Mouse (Mus musculus) limb, embryonic 13.5 days (tissue): ENCODE results near the gene Cflar. TPM values are rescaled to one million over a fixed set of nuclear protein-coding genes. Genes with fewer than 3 reads are reported as not detected.

Experiments
- ATAC-seq: fragments of 200-750 bp; cut with Nextera tagmentation; 2 replicates; pipeline ENCODE4 v1.8.0; 2017; ENCODE audit warnings: low read depth, moderate number of reproducible peaks, moderate TSS enrichment; ENCODE audit not compliant: low FRiP score
- H3K27ac ChIP-seq: fragments of 300-500 bp; sonication (generic); 2 replicates; pipeline ENCODE4 v1.5.1; 2015; ENCODE audit warnings: inconsistent platforms, mild to moderate bottlenecking, moderate library complexity
- H3K27me3 ChIP-seq: fragments of 300-500 bp; sonication (generic); 2 replicates; pipeline ENCODE4 v1.6.1; 2015; ENCODE audit warnings: mild to moderate bottlenecking, inconsistent platforms
- H3K36me3 ChIP-seq: fragments of 300-500 bp; sonication (generic); 2 replicates; pipeline ENCODE4 v1.6.1; 2015; ENCODE audit warnings: inconsistent platforms, mild to moderate bottlenecking, moderate library complexity
- H3K4me1 ChIP-seq: fragments of 300-500 bp; sonication (generic); 2 replicates; pipeline ENCODE4 v1.6.1; 2015; ENCODE audit warnings: inconsistent platforms
- H3K4me2 ChIP-seq: fragments of 300-500 bp; sonication (generic); replicated peaks from 2 replicates; pipeline ENCODE4 v1.6.1; 2015; ENCODE audit warnings: inconsistent platforms, mild to moderate bottlenecking, moderate library complexity
- H3K4me3 ChIP-seq: fragments of 300-500 bp; sonication (generic); 2 replicates; pipeline ENCODE4 v1.5.1; 2015; ENCODE audit warnings: moderate library complexity, mild to moderate bottlenecking, inconsistent platforms
- H3K9ac ChIP-seq: fragments of 300-500 bp; sonication (generic); 2 replicates; pipeline ENCODE4 v1.6.1; 2015; ENCODE audit warnings: mild to moderate bottlenecking, inconsistent platforms
- H3K9me3 ChIP-seq: fragments of 300-500 bp; sonication (generic); 2 replicates; pipeline ENCODE4 v1.6.1; 2016; ENCODE audit warnings: inconsistent platforms
- WGBS: fragments of 180-500 bp; shearing (Covaris S2); methylation state at CpG from one replicate; pipeline ENCODE4 v1.1.7; 2015; 5-methylcytosine and 5-hydroxymethylcytosine counted together
- polyA plus RNA-seq: library from polyadenylated mRNA; unstranded; fragments of >200 nt; fragmentation: Nextera tagmentation; extraction: Ambion mirVana; gene quantifications from 2 replicates; pipeline ENCODE4 v1.2.1, GENCODE M21; 2015

The Cflar gene
- polyA plus RNA-seq, 1 experiment from 2014 or later: 35.3 TPM

- Histone ChIP-seq H3K4me3 (peak overlapping the region; percentile 74), H3K9ac (peak overlapping the region; percentile 84), H3K9me3 (no peaks in the 10 kb centered on the region), H3K4me2 (peak overlapping the region; percentile 75), H3K4me1 (peaks cover 32% of the 10 kb centered on the region), H3K27ac (peak overlapping the region; percentile 92), H3K36me3 (peaks cover 26% of the 10 kb centered on the region), H3K27me3 (no peaks in the 10 kb centered on the region)
- ATAC-seq: no peak
- WGBS: 47% methylated on average over 4 of the region's 4 CpGs
Measured at GRCm38 (mm10) chr1:58713893-58714231, 2.6 kb downstream of the Cflar start.

GRCm38 (mm10) chr1:58714361-58714760, 3.1 kb downstream of the Cflar start:
- H3K27ac ChIP-seq: peak overlapping the region; percentile 92; the same call in 1 of the 2 replicates
- H3K4me2 ChIP-seq: peak overlapping the region; percentile 75
- peak overlapping the region; percentile 84 for H3K9ac ChIP-seq
- peaks cover 31% of the 10 kb centered on the region for H3K36me3 ChIP-seq
- H3K9me3 ChIP-seq: no peaks in the 10 kb centered on the region
- whole genome bisulfite sequencing: 68% methylated on average over 1 of the region's 1 CpGs
- ATAC-seq: no peak
- H3K4me1 ChIP-seq: peaks cover 32% of the 10 kb centered on the region
- H3K4me3 ChIP-seq: peak overlapping the region; percentile 74
- no peaks in the 10 kb centered on the region for H3K27me3 ChIP-seq

DNA sequence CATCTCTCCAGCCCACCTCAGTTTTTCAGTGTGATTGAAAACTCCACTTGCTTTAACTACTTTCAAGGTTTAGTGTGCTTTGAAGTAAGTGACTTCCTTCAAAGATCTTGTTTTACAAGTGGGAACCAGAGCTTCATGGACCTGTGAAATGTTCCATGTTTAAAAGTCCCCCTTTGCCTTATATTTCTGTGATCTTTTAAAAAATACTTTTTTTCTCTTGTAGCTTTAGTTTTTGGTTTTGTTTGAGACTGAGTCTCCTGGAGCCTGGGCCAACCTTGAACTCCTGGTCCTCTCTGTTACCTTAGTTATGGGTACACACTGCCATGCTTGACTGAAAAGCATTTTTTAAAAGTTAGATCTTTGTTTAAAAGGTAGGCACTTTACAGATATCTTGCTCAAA, 4.2 kb downstream of the Cflar start:
- Histone ChIP-seq H3K4me3 (0 out of 2 replicates have a peak overlapping the region, but pooled peaks have one; percentile 74), H3K9ac (no peak overlapping the region), H3K27ac (no peak overlapping the region; the same call in 1 of the 2 replicates), H3K27me3 (no peaks in the 10 kb centered on the region), H3K9me3 (no peaks in the 10 kb centered on the region), H3K4me2 (peak overlapping the region; percentile 75), H3K4me1 (peaks cover 31% of the 10 kb centered on the region), H3K36me3 (peaks cover 38% of the 10 kb centered on the region)
- no peak for ATAC-seq

GRCm38 (mm10) chr1:58716162-58716882, 5.0 kb downstream of the Cflar start:
- Histone ChIP-seq H3K27me3 (no peaks in the 10 kb centered on the region), H3K4me1 (peaks cover 29% of the 10 kb centered on the region), H3K9ac (no peak overlapping the region), H3K36me3 (peaks cover 38% of the 10 kb centered on the region), H3K4me3 (peak overlapping the region; percentile 0; the same call in 1 of the 2 replicates), H3K27ac (0 out of 2 replicates have a peak overlapping the region, but pooled peaks have one; percentile 11), H3K9me3 (no peaks in the 10 kb centered on the region), H3K4me2 (peak overlapping the region; percentile 75)
- WGBS: 38% methylated on average over 7 of the region's 7 CpGs
- ATAC-seq: no peak

DNA sequence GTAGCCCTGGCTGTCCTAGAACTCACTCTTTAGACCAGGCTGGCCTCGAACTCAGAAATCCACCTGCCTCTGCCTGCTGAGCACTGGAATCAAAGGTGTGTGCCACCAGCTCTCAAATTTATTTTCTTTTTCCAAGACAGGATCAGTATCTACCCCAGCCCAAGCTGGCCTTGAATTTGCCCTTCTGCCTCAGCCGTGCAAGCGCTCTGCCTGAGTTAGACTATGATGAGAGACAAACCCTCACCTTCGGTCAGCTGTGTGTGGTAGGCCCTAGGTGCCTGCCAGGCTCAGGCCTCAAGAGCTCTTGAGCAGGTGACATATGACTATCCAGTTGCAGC, 5.5 kb downstream of the Cflar start:
- Histone ChIP-seq H3K4me2 (no peak overlapping the region), H3K9ac (no peak overlapping the region), H3K27ac (no peak overlapping the region), H3K4me1 (peaks cover 29% of the 10 kb centered on the region), H3K36me3 (peaks cover 43% of the 10 kb centered on the region), H3K9me3 (no peaks in the 10 kb centered on the region), H3K27me3 (no peaks in the 10 kb centered on the region), H3K4me3 (no peak overlapping the region)
- WGBS: 95% methylated on average over 4 of the region's 4 CpGs
- no peak for ATAC-seq

DNA sequence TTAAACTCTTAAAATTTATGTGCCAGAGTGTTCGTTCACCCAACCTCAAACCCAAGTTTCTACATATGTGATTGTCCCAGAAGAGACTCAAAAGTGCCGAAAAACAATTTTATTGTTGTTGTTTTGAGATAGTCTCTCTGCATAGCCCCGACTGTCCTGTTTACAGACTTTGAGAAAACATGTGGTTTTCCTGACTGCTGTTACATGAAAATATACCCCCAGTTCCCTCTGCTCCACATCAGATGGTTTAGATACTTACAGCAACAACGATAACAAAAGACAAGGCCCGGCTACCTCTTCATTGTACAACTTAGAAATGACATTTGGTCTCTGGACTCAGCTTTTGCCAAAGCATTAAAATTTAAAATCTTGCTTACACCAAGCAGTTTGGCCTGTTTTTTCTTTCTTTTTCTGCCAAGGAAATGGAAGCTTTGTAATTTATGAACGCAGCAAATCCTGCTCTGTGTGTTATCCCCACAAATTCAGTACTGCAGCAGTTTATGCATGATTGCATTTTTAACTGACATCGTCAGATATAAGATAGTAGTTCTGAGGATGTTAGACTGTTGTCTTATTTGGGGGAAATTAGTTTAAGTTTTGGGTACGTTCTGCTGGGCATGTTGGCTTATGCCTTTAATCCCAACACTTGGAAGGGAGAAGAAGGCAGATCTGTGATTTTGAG, 6.4 kb downstream of the Cflar start:
- 93% methylated on average over 8 of the region's 8 CpGs for WGBS
- no peak for ATAC-seq
- peaks cover 50% of the 10 kb centered on the region for H3K36me3 ChIP-seq

GRCm38 (mm10) chr1:58719356-58719945, 8.1 kb downstream of the Cflar start:
- H3K4me2 ChIP-seq: no peak overlapping the region
- H3K9me3 ChIP-seq: no peaks in the 10 kb centered on the region
- no peak overlapping the region for H3K27ac ChIP-seq
- H3K36me3 ChIP-seq: peaks cover 50% of the 10 kb centered on the region
- peaks cover 34% of the 10 kb centered on the region for H3K4me1 ChIP-seq
- H3K4me3 ChIP-seq: no peak overlapping the region
- 89% methylated on average over 7 of the region's 7 CpGs for WGBS
- ATAC-seq: no peak
- no peak overlapping the region for H3K9ac ChIP-seq
- H3K27me3 ChIP-seq: no peaks in the 10 kb centered on the region

More for the DNA sequence above, 6.4 kb downstream of the Cflar start:
- Histone ChIP-seq H3K4me2 (no peak overlapping the region), H3K27me3 (no peaks in the 10 kb centered on the region), H3K4me1 (peaks cover 29% of the 10 kb centered on the region), H3K9me3 (no peaks in the 10 kb centered on the region), H3K9ac (no peak overlapping the region), H3K27ac (no peak overlapping the region), H3K4me3 (no peak overlapping the region)

GRCm38 (mm10) chr1:58720090-58720489, 8.8 kb downstream of the Cflar start:
- Histone ChIP-seq H3K27ac (no peak overlapping the region), H3K9ac (no peak overlapping the region), H3K4me2 (no peak overlapping the region), H3K36me3 (peaks cover 47% of the 10 kb centered on the region), H3K4me1 (peaks cover 28% of the 10 kb centered on the region), H3K27me3 (no peaks in the 10 kb centered on the region), H3K9me3 (no peaks in the 10 kb centered on the region), H3K4me3 (no peak overlapping the region)
- ATAC-seq: no peak
- 89% methylated on average over 8 of the region's 8 CpGs for WGBS

DNA sequence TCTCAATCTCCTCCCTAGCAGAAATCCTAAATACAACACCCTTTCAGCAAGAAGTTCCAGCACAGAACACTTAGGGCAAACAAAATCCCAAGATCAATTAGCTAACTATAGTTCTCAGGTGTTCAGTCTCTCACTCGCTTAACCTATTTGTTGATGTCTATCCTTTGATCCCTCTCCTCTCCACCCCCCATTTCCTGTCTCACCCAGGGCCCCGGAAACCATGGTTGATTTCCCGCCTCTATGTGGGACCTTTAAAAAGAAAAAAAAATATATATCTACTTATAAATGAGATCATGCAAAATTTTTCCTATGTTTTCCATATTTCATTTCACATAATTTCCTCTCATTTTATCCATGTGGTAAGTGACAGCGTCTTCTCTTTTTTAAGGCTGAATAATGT, 9.7 kb downstream of the Cflar start:
- WGBS: 63% methylated on average over 4 of the region's 4 CpGs
- Histone ChIP-seq H3K27me3 (no peaks in the 10 kb centered on the region), H3K36me3 (peaks cover 38% of the 10 kb centered on the region), H3K27ac (no peak overlapping the region), H3K4me1 (peaks cover 19% of the 10 kb centered on the region), H3K9me3 (no peaks in the 10 kb centered on the region), H3K9ac (no peak overlapping the region), H3K4me2 (no peak overlapping the region), H3K4me3 (no peak overlapping the region)
- ATAC-seq: no peak

- no peak for ATAC-seq
- Histone ChIP-seq H3K27me3 (no peaks in the 10 kb centered on the region), H3K4me3 (no peak overlapping the region), H3K4me1 (peaks cover 15% of the 10 kb centered on the region), H3K9me3 (no peaks in the 10 kb centered on the region), H3K36me3 (peaks cover 40% of the 10 kb centered on the region), H3K9ac (no peak overlapping the region), H3K27ac (no peak overlapping the region), H3K4me2 (no peak overlapping the region)
- 86% methylated on average over 11 of the region's 11 CpGs for WGBS
Measured at GRCm38 (mm10) chr1:58722115-58722938, 11.0 kb downstream of the Cflar start.

DNA sequence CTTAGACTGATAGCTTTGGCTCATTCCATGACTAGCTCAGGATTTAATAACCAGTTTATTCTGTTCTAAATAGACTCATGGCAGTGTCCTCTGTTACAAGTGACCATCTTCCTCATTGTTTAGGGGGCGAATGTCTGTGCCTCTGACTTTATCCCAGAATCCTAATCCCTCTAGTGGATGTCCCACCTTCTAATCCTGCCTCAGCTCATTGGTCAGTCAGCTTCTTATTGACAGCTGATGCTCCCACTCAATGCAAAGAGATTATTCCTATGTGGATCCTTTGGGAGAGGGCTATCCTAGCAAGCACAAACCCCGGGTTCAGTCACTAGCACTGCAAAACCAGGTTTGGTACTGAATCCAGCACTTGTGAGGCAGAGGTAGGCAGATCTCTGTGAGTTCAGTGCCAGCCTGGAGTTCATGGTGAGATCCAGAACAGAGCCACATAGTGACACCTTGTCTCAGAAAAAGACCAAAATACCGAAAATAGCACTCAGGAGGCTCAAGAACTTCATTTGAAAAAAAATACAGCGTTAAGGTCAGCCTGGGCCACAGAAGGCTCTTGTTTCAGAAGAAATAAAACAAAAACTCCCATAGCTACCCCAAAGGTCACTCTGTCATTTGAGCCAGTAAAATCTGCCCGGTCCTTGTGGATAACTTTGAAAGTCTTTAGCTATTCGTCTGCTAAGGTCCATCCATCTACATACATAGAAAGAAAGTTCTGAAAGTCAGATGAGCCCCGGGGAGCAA, 11.9 kb downstream of the Cflar start:
- WGBS: 57% methylated on average over 7 of the region's 7 CpGs
- Histone ChIP-seq H3K9ac (no peak overlapping the region), H3K4me2 (peak overlapping the region; percentile 46; the same call in 1 of the 2 replicates), H3K27me3 (no peaks in the 10 kb centered on the region), H3K4me1 (peaks cover 15% of the 10 kb centered on the region), H3K36me3 (peaks cover 41% of the 10 kb centered on the region), H3K9me3 (no peaks in the 10 kb centered on the region), H3K27ac (peak overlapping the region; percentile 58; the same call in 1 of the 2 replicates), H3K4me3 (no peak overlapping the region)
- no peak for ATAC-seq
